Mouse (Mus musculus): ENCODE measurements around the gene Ttc23.

DNA sequence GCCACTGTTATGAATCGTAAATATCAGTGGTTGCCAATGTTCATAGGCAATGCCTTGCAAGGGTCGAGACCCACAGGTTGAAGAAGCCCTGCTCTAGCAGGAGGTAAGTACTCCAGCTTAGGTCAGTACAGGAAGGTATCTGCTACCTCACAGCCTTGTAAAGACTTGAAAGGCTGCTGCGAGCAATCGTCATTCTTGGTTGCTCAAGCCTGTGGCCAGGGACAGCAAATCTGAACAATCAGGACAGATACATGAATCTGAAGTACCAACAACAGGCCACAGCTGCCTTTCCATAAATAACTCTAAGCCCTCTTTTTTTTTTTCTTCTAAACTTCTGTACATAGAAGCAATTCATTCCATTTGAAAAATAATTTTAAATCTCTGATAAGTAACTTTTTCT lies 85.1 kb downstream of the Ttc23 start:
- TF ChIP-seq CTCF (IDR thresholded peaks at IDR 0.05) = no peak
- no peak for TF ChIP-seq EP300 (IDR thresholded peaks at IDR 0.05)
